Comparison of ENCODE assay signal across 8 mouse cellular contexts in genomic region chr13:58031755-58032154, GRCm38 (mm10).
DNase-seq lines count a peak whose midpoint lies in the region; ATAC-seq and TF ChIP-seq lines count a peak whose summit lies in the region.

No protein-coding gene starts in this region.

- peak; percentile 82 for DNase-seq in hindbrain, embryonic 11.5 days (ENCODE audit: low spot score)
- DNase-seq in ZHBTc4 (ENCODE audit: low read depth, low spot score): peak; percentile 82
- peak; percentile 73 for DNase-seq in left cerebral cortex, postnatal 4 days
- DNase-seq in naive thymus-derived CD4-positive, alpha-beta T cell, adult 2 months (ENCODE audit: low read depth): peak; percentile 79
- peak; percentile 70 for DNase-seq in thymus, adult 2 months

- TF ChIP-seq CTCF in thymus, adult 2 months (IDR thresholded peaks at IDR 0.05; ENCODE audit: borderline replicate concordance, control insufficient read depth, extremely low read depth, insufficient read depth, low read length, poor library complexity): peak; percentile 95

- H3K4me2 ChIP-seq in hindbrain, embryonic 11.5 days (replicated peaks; ENCODE audit: low read depth, low read length): no peak overlapping the region
- H3K4me2 ChIP-seq in hindbrain, embryonic 13.5 days: no peak overlapping the region
- no peak overlapping the region for H3K4me2 ChIP-seq in heart, embryonic 15.5 days

- TF ChIP-seq POLR2A in thymus, adult 2 months (IDR thresholded peaks at IDR 0.05; ENCODE audit: control insufficient read depth, extremely low read depth, insufficient read depth, low read length, poor library complexity): no peak

- no peaks in the 10 kb centered on the region for H3K9me3 ChIP-seq in hindbrain, embryonic 11.5 days (ENCODE audit: control insufficient read depth, low read length)
- no peaks in the 10 kb centered on the region for H3K9me3 ChIP-seq in hindbrain, embryonic 13.5 days
- no peaks in the 10 kb centered on the region for H3K9me3 ChIP-seq in heart, embryonic 15.5 days (replicated peaks)

- 48% methylated on average over 6 of the region's 6 CpGs for WGBS in hindbrain, embryonic 11.5 days
- WGBS in hindbrain, embryonic 13.5 days: 46% methylated on average over 6 of the region's 6 CpGs
- WGBS in heart, embryonic 15.5 days: 43% methylated on average over 6 of the region's 6 CpGs
- 67% methylated on average over 6 of the region's 6 CpGs for WGBS in thymus, adult 2 months

- intact Hi-C loops in left cerebral cortex, postnatal 4 days (cut with DNase I): no loop called here

- H3K27ac ChIP-seq in hindbrain, embryonic 11.5 days (ENCODE audit: low read depth, low read length): no peak overlapping the region
- H3K27ac ChIP-seq in hindbrain, embryonic 13.5 days: no peak overlapping the region
- H3K27ac ChIP-seq in heart, embryonic 15.5 days: no peak overlapping the region
- H3K27ac ChIP-seq in thymus, adult 2 months (ENCODE audit: control insufficient read depth, insufficient read depth, low read length): no peak overlapping the region

- H3K27me3 ChIP-seq in hindbrain, embryonic 11.5 days (ENCODE audit: control insufficient read depth, insufficient read depth, low read length): no peaks in the 10 kb centered on the region
- H3K27me3 ChIP-seq in hindbrain, embryonic 13.5 days: no peaks in the 10 kb centered on the region
- no peaks in the 10 kb centered on the region for H3K27me3 ChIP-seq in heart, embryonic 15.5 days
- no peaks in the 10 kb centered on the region for H3K27me3 ChIP-seq in thymus, adult 2 months (ENCODE audit: control insufficient read depth, insufficient read depth, low read length)

- no peaks in the 10 kb centered on the region for H3K4me1 ChIP-seq in hindbrain, embryonic 11.5 days (replicated peaks; ENCODE audit: control insufficient read depth, insufficient read depth, low read length)
- H3K4me1 ChIP-seq in hindbrain, embryonic 13.5 days (replicated peaks): no peaks in the 10 kb centered on the region
- H3K4me1 ChIP-seq in heart, embryonic 15.5 days (replicated peaks): peaks cover 15% of the 10 kb centered on the region
- H3K4me1 ChIP-seq in thymus, adult 2 months (replicated peaks; ENCODE audit: control insufficient read depth, insufficient read depth, low read length): no peaks in the 10 kb centered on the region

- H3K9ac ChIP-seq in hindbrain, embryonic 11.5 days (ENCODE audit: low read depth, low read length): no peak overlapping the region
- no peak overlapping the region for H3K9ac ChIP-seq in hindbrain, embryonic 13.5 days
- no peak overlapping the region for H3K9ac ChIP-seq in heart, embryonic 15.5 days

- no peaks in the 10 kb centered on the region for H3K36me3 ChIP-seq in hindbrain, embryonic 11.5 days (ENCODE audit: control insufficient read depth, insufficient read depth, low read length)
- H3K36me3 ChIP-seq in hindbrain, embryonic 13.5 days: peaks cover 17% of the 10 kb centered on the region
- peaks cover 4% of the 10 kb centered on the region; the same call in 1 of the 2 replicates for H3K36me3 ChIP-seq in heart, embryonic 15.5 days
- H3K36me3 ChIP-seq in thymus, adult 2 months (ENCODE audit: control insufficient read depth, insufficient read depth, low read length): no peaks in the 10 kb centered on the region

- no peak for ATAC-seq in hindbrain, embryonic 11.5 days (ENCODE audit: low FRiP score)
- ATAC-seq in hindbrain, embryonic 13.5 days (ENCODE audit: low FRiP score): no peak
- ATAC-seq in common myeloid progenitor, adult 5-6 weeks (replicated peaks; ENCODE audit: low read depth, poor library complexity, severe bottlenecking): peak; percentile 68
- 0 out of 2 replicates have a peak, but pooled peaks have one; percentile 41 for ATAC-seq in heart, embryonic 15.5 days (replicated peaks; ENCODE audit: insufficient number of reproducible peaks, insufficient read depth, low FRiP score, low read depth)

- H3K4me3 ChIP-seq in hindbrain, embryonic 11.5 days (ENCODE audit: low read depth, low read length): no peak overlapping the region
- H3K4me3 ChIP-seq in hindbrain, embryonic 13.5 days: no peak overlapping the region
- H3K4me3 ChIP-seq in heart, embryonic 15.5 days: no peak overlapping the region
- no peak overlapping the region for H3K4me3 ChIP-seq in thymus, adult 2 months (ENCODE audit: control insufficient read depth, insufficient read depth, low read length)

Comparison
In these comparisons a context has a peak if more than half of its experiments do, and no peak if none do; other contexts are left out.
1. ATAC-seq: peak in common myeloid progenitor, adult 5-6 weeks (single experiment) and heart, embryonic 15.5 days (single experiment); none in hindbrain, embryonic 11.5 days (single experiment) and hindbrain, embryonic 13.5 days (single experiment).
2. Peak in every context shown above with its lines, with median percentiles within 50 percentile points of each other: DNase-seq.